Mouse (Mus musculus) midbrain, embryonic 12.5 days (tissue): Measurements from ENCODE around the gene Greb1. TPM values are rescaled to one million over a fixed set of nuclear protein-coding genes. Genes with fewer than 3 reads are reported as not detected.
"Not testable (repeated sequence)": the region's sequence is repeated elsewhere in the genome, so short reads cannot be mapped to it uniquely, and the experiment has no call there.

Source experiments
- ATAC-seq: fragments of 200-750 bp; cut with Nextera tagmentation; 2 replicates; pipeline ENCODE4 v1.8.0; 2017; ENCODE audit warnings: low read depth, moderate TSS enrichment, moderate library complexity; ENCODE audit not compliant: low FRiP score
- H3K27ac ChIP-seq: fragments of 300-500 bp; sonication (generic); replicated peaks from 2 replicates; pipeline ENCODE4 v1.5.1; 2016; ENCODE audit warnings: mild to moderate bottlenecking
- H3K27me3 ChIP-seq: fragments of 300-500 bp; sonication (generic); 2 replicates; pipeline ENCODE4 v1.6.1; 2016; ENCODE audit warnings: mild to moderate bottlenecking
- H3K36me3 ChIP-seq: fragments of 300-500 bp; sonication (generic); 2 replicates; pipeline ENCODE4 v1.6.1; 2016
- H3K4me1 ChIP-seq: fragments of 300-500 bp; sonication (generic); 2 replicates; pipeline ENCODE4 v1.6.1; 2016
- H3K4me2 ChIP-seq: fragments of 300-500 bp; sonication (generic); replicated peaks from 2 replicates; pipeline ENCODE4 v1.6.1; 2016; ENCODE audit warnings: mild to moderate bottlenecking, moderate library complexity
- H3K4me3 ChIP-seq: fragments of 300-500 bp; sonication (generic); 2 replicates; pipeline ENCODE4 v1.5.1; 2016; ENCODE audit warnings: mild to moderate bottlenecking
- H3K9ac ChIP-seq: fragments of 300-500 bp; sonication (generic); replicated peaks from 2 replicates; pipeline ENCODE4 v1.6.1; 2016; ENCODE audit warnings: mild to moderate bottlenecking, moderate library complexity
- H3K9me3 ChIP-seq: fragments of 300-500 bp; sonication (generic); 2 replicates; pipeline ENCODE4 v1.6.1; 2016; ENCODE audit warnings: mild to moderate bottlenecking
- WGBS: fragments of 180-500 bp; shearing (Covaris S2); methylation state at CpG from one replicate; pipeline ENCODE4 v1.1.7; 2016; 5-methylcytosine and 5-hydroxymethylcytosine counted together
- polyA plus RNA-seq: library from polyadenylated mRNA; unstranded; fragments of >200 nt; fragmentation: Nextera tagmentation; extraction: Ambion mirVana; gene quantifications from 2 replicates; pipeline ENCODE4 v1.2.1, GENCODE M21; 2016

The Greb1 gene
- polyA plus RNA-seq, 1 experiment from 2014 or later: 7.0 TPM

DNA sequence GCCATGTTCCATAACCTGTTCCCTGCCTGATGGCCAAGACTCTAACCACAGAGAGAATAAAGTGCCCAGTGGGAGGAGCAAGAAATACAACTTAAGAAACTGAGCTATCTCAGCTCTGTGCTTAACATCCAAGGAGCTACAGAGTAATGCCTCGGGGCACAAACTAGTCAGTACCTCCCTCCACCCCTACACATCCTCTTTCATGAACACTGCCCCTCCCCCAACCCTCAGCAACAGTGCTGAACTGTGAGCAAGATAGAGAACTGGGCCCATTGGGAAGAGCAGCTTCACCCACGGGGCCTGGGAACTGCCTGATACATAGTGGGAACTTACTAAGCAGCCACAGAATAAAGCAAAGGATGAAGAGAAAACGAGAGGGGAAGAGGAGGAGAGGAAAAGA is 77.1 kb downstream of the Greb1 start:
- no peaks in the 10 kb centered on the region for H3K27me3 ChIP-seq
- H3K4me1 ChIP-seq: no peaks in the 10 kb centered on the region; the same call in 1 of the 2 replicates
- H3K9ac ChIP-seq: no peak overlapping the region
- H3K4me2 ChIP-seq: no peak overlapping the region
- H3K9me3 ChIP-seq: no peaks in the 10 kb centered on the region
- 57% methylated on average over 3 of the region's 3 CpGs for WGBS
- no peak overlapping the region for H3K27ac ChIP-seq
- peaks cover 11% of the 10 kb centered on the region; the same call in 1 of the 2 replicates for H3K36me3 ChIP-seq
- no peak overlapping the region for H3K4me3 ChIP-seq
- ATAC-seq: no peak

DNA sequence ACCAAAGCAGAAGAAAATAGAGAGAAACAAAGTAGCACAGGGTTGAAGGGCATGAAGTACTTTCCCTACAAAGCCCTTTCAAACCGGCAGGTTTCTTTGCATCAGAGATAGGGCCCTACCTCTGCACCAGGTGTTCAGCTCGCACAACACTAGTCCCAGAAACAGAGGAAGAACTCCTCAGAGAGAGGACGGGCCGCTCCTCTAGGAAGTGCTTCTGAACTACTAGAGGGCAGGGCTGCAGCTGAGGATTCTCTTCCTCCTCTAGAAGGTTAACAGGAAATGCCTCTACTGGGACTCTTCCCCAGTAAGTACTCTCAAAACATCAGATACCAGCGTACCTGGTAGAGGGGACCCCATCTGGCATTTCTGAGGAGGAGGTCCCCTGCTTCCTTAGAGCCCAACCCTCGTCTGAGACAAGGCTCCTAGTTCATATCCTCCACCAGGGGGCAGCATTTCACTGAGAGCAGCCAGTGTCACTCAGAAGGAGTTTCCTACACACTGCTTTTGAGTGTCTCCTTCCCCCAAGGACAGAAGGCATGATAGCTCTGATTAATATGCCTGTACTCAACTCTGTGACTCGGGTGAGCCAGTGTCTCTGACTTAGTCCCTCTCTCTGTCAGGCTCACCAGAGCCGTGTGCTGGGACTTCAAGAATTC is 81.9 kb downstream of the Greb1 start:
- Histone ChIP-seq H3K4me1 (no peaks in the 10 kb centered on the region; the same call in 1 of the 2 replicates), H3K36me3 (peaks cover 30% of the 10 kb centered on the region), H3K9me3 (no peaks in the 10 kb centered on the region), H3K27me3 (no peaks in the 10 kb centered on the region), H3K4me2 (no peak overlapping the region), H3K9ac (no peak overlapping the region), H3K4me3 (no peak overlapping the region), H3K27ac (no peak overlapping the region)
- 49% methylated on average over 8 of the region's 8 CpGs for WGBS
- peak; percentile 53 for ATAC-seq

DNA sequence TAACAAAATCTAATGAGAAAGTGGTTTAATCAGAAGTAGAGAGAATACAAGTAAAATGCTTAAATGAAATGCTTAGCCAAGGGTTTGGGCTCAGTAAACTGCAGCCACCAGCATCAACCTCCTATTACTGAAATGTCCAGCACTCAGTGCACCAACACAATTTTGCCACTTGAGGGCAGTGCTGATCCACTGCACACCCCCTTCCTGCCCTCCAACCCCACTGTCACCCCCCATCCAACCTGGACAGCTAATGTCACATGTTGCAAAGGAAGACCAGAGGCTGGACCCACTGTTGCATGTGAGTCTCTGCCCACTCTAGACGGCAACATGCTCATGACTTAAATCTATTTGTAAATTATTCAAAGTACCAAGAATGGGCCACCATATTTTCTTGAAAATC is 83.0 kb downstream of the Greb1 start:
- Histone ChIP-seq H3K4me3 (no peak overlapping the region), H3K9ac (no peak overlapping the region), H3K4me1 (no peaks in the 10 kb centered on the region; the same call in 1 of the 2 replicates), H3K4me2 (no peak overlapping the region), H3K27me3 (no peaks in the 10 kb centered on the region), H3K9me3 (no peaks in the 10 kb centered on the region), H3K27ac (no peak overlapping the region), H3K36me3 (peaks cover 28% of the 10 kb centered on the region)
- WGBS: 63% methylated on average over 1 of the region's 1 CpGs
- ATAC-seq: peak; percentile 72

DNA sequence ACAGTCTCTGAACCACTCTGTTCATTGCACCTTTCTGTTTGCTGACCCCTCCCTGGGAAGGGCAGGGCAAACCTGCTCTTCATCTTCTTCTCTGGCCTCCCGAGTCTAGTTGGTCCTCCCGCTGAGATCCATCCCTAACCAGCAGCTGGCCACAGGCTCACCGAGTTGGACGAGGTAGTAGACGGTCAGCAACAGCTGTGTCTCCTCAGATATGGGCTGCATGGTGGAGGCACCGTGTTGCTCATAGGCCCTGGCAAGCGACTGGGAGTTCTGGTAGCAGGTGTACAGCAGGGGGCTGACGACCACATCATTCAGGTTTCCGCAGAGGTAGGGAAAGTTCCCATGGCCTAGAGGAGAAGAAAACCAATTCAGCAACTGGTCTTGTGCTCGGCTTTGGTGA is 86.1 kb downstream of the Greb1 start:
- no peaks in the 10 kb centered on the region; the same call in 1 of the 2 replicates for H3K4me1 ChIP-seq
- no peak for ATAC-seq
- no peaks in the 10 kb centered on the region for H3K27me3 ChIP-seq
- H3K4me3 ChIP-seq: no peak overlapping the region
- no peak overlapping the region for H3K4me2 ChIP-seq
- H3K36me3 ChIP-seq: peaks cover 43% of the 10 kb centered on the region
- H3K27ac ChIP-seq: no peak overlapping the region
- no peak overlapping the region for H3K9ac ChIP-seq
- H3K9me3 ChIP-seq: no peaks in the 10 kb centered on the region
- 90% methylated on average over 10 of the region's 10 CpGs for WGBS

DNA sequence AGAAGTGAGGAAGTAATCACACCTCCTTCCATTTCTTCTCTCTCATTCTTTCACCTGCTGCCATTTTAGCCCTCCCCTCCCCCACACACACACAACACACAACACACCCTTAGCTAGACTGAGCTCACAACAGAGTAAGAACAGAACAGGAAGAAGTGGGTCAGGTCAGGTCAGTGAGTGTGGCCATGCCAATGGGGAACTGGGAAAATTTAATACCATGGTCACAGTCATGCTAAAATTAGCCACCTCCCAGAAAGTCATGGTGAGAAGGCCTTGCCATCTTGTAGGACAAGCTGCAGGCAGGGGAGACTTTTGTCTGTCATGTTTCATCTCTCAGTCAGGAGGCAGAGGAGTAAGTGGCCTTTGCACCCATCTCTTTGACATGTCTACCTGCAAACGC is 102.0 kb downstream of the Greb1 start:
- H3K4me1 ChIP-seq: no peaks in the 10 kb centered on the region
- H3K4me3 ChIP-seq: no peak overlapping the region
- no peak overlapping the region for H3K4me2 ChIP-seq
- 91% methylated on average over 1 of the region's 1 CpGs for WGBS
- H3K9me3 ChIP-seq: no peaks in the 10 kb centered on the region
- ATAC-seq: no peak
- H3K36me3 ChIP-seq: peaks cover 78% of the 10 kb centered on the region
- H3K9ac ChIP-seq: no peak overlapping the region
- no peak overlapping the region for H3K27ac ChIP-seq
- H3K27me3 ChIP-seq: no peaks in the 10 kb centered on the region

DNA sequence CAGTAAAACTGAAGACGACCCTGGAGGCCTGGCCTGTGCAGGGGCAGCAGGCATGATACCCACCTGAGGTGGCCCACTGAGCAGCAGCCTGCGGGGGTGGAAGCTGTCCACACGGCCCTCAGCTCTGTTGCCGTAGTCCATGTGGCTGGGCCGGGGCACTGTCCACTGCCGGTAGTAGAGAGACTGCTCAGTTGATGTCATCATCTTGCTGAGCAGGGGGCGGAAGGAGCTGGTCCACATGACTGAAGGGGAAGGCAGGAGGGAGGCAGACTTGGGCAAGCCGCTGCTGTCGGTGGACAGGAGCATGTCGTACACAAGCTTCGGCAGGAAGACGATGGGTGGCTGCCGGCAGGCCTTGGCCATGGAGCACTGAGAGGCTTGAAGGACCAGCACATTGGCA is 104.5 kb downstream of the Greb1 start:
- Histone ChIP-seq H3K4me2 (no peak overlapping the region), H3K36me3 (peaks cover 72% of the 10 kb centered on the region), H3K9me3 (no peaks in the 10 kb centered on the region), H3K4me1 (no peaks in the 10 kb centered on the region), H3K4me3 (no peak overlapping the region), H3K27ac (no peak overlapping the region), H3K9ac (no peak overlapping the region), H3K27me3 (no peaks in the 10 kb centered on the region)
- 95% methylated on average over 13 of the region's 13 CpGs for WGBS
- ATAC-seq: no peak

DNA sequence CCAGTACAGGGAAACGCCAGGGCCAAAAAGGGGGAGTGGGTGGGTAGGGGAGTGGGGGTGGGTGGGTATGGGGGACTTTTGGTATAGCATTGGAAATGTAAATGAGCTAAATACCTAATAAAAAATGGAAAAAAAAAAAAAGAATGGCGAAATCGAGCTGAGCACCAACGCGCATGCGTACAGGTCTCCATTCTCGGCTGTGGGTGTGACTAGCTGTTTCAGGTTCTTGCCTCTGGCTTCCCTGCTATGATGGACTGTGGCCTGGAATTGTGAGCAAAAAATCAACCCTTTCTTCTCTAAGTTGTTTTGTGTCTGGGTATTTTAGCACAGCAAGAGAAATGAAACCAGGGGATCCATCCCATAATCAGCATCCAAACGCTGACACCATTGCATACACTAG is 105.4 kb downstream of the Greb1 start:
- not testable (repeated sequence) for H3K27ac ChIP-seq, H3K4me1 ChIP-seq, H3K4me3 ChIP-seq, H3K9me3 ChIP-seq, H3K4me2 ChIP-seq, H3K27me3 ChIP-seq, H3K9ac ChIP-seq, ATAC-seq
- peaks cover 72% of the 10 kb centered on the region for H3K36me3 ChIP-seq
- 96% methylated on average over 7 of the region's 8 CpGs for WGBS

DNA sequence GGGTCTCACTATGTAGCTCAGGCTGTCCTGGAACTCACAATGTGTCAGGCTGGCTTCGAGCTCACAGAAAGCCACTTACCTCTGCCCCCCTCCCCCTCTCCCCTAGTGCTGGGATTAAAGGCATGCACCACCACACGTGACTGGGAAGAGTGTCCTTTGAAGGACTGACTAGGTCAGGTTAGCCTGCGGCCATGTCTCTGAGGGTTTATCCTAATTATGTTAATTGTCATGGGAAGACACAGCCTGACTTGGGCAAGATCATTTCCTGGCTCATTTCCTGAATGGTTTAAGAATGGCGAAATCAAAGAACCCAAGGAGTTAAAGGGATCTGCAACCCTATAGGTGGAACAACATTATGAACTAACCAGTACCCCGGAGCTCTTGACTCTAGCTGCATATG is 105.9 kb downstream of the Greb1 start:
- 81% methylated on average over 5 of the region's 5 CpGs for WGBS
- no peaks in the 10 kb centered on the region for H3K4me1 ChIP-seq
- no peak overlapping the region for H3K27ac ChIP-seq
- peaks cover 72% of the 10 kb centered on the region for H3K36me3 ChIP-seq
- H3K9ac ChIP-seq: no peak overlapping the region
- H3K4me3 ChIP-seq: no peak overlapping the region
- H3K27me3 ChIP-seq: no peaks in the 10 kb centered on the region
- ATAC-seq: no peak
- H3K4me2 ChIP-seq: no peak overlapping the region
- H3K9me3 ChIP-seq: no peaks in the 10 kb centered on the region

DNA sequence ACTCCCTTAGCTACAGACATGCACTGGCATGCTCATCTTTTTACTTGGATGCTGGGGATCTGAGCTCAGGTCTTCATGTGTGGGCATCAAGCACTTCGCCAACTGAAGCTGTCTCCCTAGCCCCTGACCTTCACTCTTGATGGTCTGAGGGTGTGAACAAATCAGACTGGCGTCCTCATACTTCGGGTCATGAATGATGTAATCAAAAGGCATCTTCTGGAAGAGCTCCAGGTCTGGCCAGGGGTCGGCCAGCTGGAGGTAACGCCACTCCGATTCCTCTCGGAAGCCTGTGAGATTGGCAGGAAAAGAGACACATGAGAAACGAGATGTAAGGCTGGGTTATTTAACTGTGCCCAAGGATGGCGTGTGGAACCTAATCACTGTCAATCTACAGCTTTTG is 110.1 kb downstream of the Greb1 start:
- no peak for ATAC-seq
- 96% methylated on average over 9 of the region's 9 CpGs for WGBS
- Histone ChIP-seq H3K4me3 (no peak overlapping the region), H3K4me2 (no peak overlapping the region), H3K36me3 (peaks cover 50% of the 10 kb centered on the region), H3K27me3 (no peaks in the 10 kb centered on the region), H3K4me1 (no peaks in the 10 kb centered on the region), H3K27ac (no peak overlapping the region), H3K9me3 (no peaks in the 10 kb centered on the region), H3K9ac (no peak overlapping the region)

DNA sequence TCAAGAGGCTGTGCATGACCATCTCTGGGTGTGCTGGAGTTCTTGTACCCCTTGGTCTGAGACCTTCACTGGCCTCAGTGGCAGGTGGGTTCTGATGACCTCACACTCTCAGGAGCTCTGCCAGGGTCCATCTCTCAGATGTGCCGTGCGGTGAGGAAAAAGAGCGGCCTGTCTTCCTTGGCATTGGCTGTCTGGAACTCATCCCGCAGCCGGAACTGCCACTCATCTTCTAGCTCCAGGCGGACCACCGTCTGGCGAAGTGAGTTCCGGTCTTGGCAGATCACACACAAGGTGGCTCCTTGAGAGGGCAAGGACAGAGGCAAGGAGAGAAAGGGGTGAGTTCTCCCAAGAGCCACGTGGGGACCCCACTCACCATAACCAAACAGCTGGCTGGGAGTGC is 128.4 kb downstream of the Greb1 start:
- Histone ChIP-seq H3K27me3 (no peaks in the 10 kb centered on the region), H3K4me3 (no peak overlapping the region), H3K27ac (no peak overlapping the region), H3K9ac (no peak overlapping the region), H3K9me3 (no peaks in the 10 kb centered on the region), H3K36me3 (peaks cover 51% of the 10 kb centered on the region), H3K4me2 (no peak overlapping the region), H3K4me1 (0 out of 2 replicates have a peak, but pooled peaks cover 4% of the 10 kb centered on the region)
- 95% methylated on average over 10 of the region's 10 CpGs for WGBS
- ATAC-seq: no peak

DNA sequence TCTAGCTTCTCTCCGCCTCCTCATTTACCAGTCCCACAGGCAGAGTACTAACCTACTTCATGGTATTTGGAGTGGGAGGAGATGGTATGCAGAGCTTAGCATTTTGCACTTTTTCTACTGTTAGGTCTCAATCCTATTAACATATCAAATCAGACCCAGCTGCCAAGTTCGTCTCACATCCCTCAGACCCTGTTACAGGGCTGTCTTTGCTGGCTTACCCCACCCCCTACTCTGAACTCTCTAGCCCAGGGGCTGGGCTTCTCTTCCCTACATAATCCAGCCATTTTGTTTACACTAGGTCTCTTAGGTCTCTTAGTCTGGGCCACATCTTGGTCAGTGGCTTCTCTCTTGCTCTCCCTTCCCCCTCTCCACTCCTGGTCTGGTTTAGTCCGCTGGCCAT is 131.5 kb downstream of the Greb1 start:
- Histone ChIP-seq H3K27me3 (no peaks in the 10 kb centered on the region), H3K9ac (no peak overlapping the region), H3K36me3 (peaks cover 33% of the 10 kb centered on the region), H3K27ac (no peak overlapping the region), H3K4me2 (no peak overlapping the region), H3K4me3 (no peak overlapping the region), H3K9me3 (no peaks in the 10 kb centered on the region), H3K4me1 (0 out of 2 replicates have a peak, but pooled peaks cover 6% of the 10 kb centered on the region)
- 65% methylated on average over 3 of the region's 3 CpGs for WGBS
- no peak for ATAC-seq

DNA sequence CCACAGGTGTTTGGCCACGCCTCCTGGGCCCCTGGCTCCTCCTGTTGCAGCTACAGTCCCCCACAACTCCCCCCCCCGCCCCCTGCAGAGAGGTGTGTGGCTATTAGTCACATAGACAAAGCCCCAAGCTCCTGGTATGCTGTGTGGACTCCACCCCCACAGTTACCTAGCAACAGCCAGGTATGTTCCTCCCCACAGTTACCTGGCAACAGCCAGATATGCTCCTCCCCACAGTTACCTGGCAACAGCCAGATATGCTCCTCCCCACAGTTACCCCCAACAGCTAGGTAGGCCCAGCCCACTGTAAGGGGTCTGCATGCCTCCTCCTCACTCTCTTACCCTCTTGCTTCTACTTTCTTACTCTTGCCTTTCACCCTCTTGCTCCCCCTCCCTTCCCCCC is 135.7 kb downstream of the Greb1 start:
- Histone ChIP-seq H3K4me1 (0 out of 2 replicates have a peak, but pooled peaks cover 6% of the 10 kb centered on the region), H3K4me3 (no peak overlapping the region), H3K36me3 (no peaks in the 10 kb centered on the region), H3K27me3 (no peaks in the 10 kb centered on the region), H3K9me3 (no peaks in the 10 kb centered on the region), H3K9ac (no peak overlapping the region), H3K4me2 (no peak overlapping the region), H3K27ac (no peak overlapping the region)
- no peak for ATAC-seq
- 0% methylated on average over 2 of the region's 2 CpGs for WGBS
